Mouse (Mus musculus): Measurements from ENCODE around the gene Dcun1d4. TPM values are rescaled to one million over a fixed set of nuclear protein-coding genes. Genes with fewer than 3 reads are reported as not detected.

The Dcun1d4 gene
- polyA plus RNA-seq, 1 experiment from 2014 or later, result 46.6 TPM

DNA sequence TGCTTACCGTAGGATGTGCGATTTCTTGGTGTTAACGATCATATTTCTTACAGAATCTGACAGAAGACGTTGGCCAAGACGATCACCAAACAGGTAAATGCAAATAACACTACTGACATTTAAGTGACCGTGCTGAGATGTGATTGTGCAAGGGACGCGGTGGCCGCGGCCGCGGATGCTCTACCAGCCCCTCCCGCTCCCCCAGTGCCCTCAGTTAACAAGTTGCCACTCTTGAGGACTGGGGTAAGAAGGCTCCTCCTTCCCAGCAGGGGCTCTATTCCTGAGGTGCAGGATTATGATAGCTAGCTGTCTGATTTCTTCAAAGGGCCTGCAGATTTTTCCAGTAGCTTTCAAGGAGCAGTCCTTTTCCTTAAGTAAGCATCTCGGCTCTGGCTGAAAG, 30.3 kb downstream of the Dcun1d4 start:
- Histone ChIP-seq H3K27me3 (replicated peaks; ENCODE audit: low read depth, poor library complexity, severe bottlenecking) (no peaks in the 10 kb centered on the region), H3K27ac (replicated peaks) (no peak overlapping the region), H3K36me3 (replicated peaks) (peaks cover 45% of the 10 kb centered on the region), H3K4me1 (no peaks in the 10 kb centered on the region), H3K9me3 (no peaks in the 10 kb centered on the region), H3K4me3 (no peak overlapping the region)
- no peak for DNase-seq (ENCODE audit: low spot score)
- 93% methylated on average over 14 of the region's 14 CpGs for WGBS

DNA sequence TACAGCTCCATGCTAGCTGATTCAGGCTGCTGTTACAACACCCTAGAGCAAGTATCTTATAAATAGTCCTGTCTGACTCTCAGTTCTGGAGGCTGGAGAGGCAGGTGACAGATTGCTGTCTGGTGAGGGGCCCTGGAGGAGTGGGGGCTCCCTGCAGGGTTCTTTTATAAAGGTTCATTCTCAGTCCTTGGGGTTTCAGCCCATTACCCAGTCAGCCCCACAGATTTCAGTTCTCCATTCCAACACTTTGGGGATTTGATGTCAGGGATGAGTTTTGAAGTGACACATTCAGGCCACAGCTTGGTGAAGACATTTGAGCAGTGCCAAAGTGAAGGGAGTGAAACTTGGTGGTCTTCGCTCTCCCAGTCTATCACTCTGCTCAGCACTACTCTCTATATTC, 31.4 kb downstream of the Dcun1d4 start:
- no peaks in the 10 kb centered on the region for H3K27me3 ChIP-seq (replicated peaks; ENCODE audit: low read depth, poor library complexity, severe bottlenecking)
- 98% methylated on average over 1 of the region's 1 CpGs for whole genome bisulfite sequencing

DNA sequence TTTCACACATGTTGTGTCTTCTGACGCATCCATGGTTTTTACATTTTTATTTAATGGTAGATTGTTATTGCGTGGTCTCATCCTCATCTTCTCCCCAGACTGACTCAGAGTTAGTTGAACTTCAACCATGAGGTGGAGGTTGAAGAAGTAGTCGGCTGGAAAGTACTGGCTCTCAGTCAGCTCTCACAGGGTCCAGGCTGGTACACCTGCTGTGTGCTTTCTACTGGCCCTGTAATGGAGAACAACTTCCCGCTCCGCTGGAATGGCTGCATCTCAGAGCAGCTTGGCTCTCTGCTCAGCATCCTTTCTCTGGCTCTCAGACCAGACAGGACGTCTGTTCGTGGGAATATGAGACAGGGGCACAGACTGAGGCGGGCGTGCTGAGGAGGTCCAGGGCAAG, 31.9 kb downstream of the Dcun1d4 start:
- WGBS, result 88% methylated on average over 9 of the region's 9 CpGs
- Histone ChIP-seq H3K4me3 (no peak overlapping the region), H3K27ac (replicated peaks) (no peak overlapping the region), H3K36me3 (replicated peaks) (peaks cover 61% of the 10 kb centered on the region), H3K4me1 (no peaks in the 10 kb centered on the region), H3K27me3 (replicated peaks; ENCODE audit: low read depth, poor library complexity, severe bottlenecking) (no peaks in the 10 kb centered on the region), H3K9me3 (no peaks in the 10 kb centered on the region)
- no peak for DNase-seq (ENCODE audit: low spot score)

More for the DNA sequence above, 31.4 kb downstream of the Dcun1d4 start:
- Histone ChIP-seq H3K4me3 (no peak overlapping the region), H3K27ac (replicated peaks) (no peak overlapping the region), H3K4me1 (no peaks in the 10 kb centered on the region), H3K36me3 (replicated peaks) (peaks cover 57% of the 10 kb centered on the region), H3K9me3 (no peaks in the 10 kb centered on the region)
- DNase-seq (ENCODE audit: low spot score), result no peak

DNA sequence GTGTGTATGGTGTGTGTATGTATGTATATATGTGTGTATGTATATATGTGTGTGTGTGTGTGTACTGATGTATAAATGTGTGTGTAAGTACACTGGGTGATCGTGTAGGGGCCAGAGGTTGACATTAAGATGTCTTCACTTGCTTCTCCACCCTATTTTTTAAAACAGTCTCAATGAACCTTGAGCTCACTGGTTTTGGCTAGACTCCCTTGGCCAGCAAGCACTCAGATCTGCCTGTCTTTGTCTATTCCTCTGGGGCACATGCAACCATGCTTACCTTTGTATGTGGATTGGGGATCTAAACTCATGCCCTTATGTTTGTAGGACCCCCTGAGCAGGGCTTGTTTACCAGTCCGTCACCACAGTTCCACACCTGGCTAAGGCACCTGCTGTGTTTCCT, 33.4 kb downstream of the Dcun1d4 start:
- Histone ChIP-seq H3K36me3 (replicated peaks) (peaks cover 76% of the 10 kb centered on the region), H3K27me3 (replicated peaks; ENCODE audit: low read depth, poor library complexity, severe bottlenecking) (no peaks in the 10 kb centered on the region), H3K4me3 (no peak overlapping the region), H3K27ac (replicated peaks) (no peak overlapping the region), H3K4me1 (no peaks in the 10 kb centered on the region), H3K9me3 (no peaks in the 10 kb centered on the region)
- WGBS, result 91% methylated on average over 2 of the region's 2 CpGs
- no peak for DNase-seq (ENCODE audit: low spot score)

DNA sequence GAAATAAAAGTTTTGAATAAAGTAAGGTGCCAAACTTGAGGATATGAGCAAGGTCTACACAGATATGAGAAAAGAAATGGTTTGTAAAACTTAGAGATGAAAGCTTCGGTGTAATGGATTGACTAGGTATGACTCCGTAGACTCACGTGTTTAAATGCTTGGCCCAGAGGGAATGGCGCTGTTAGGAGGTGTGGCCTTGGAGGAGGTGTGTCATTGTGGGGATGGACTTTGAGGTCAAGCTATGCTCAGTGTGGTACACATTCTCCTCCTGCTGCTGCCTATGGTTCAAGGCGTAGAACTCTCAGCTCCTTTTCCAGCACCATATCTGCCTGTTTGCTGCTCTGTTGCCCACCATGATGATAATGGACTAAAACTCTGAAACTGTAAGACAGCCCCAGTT, 36.5 kb downstream of the Dcun1d4 start:
- H3K36me3 ChIP-seq (replicated peaks), result peaks cover 87% of the 10 kb centered on the region

DNA sequence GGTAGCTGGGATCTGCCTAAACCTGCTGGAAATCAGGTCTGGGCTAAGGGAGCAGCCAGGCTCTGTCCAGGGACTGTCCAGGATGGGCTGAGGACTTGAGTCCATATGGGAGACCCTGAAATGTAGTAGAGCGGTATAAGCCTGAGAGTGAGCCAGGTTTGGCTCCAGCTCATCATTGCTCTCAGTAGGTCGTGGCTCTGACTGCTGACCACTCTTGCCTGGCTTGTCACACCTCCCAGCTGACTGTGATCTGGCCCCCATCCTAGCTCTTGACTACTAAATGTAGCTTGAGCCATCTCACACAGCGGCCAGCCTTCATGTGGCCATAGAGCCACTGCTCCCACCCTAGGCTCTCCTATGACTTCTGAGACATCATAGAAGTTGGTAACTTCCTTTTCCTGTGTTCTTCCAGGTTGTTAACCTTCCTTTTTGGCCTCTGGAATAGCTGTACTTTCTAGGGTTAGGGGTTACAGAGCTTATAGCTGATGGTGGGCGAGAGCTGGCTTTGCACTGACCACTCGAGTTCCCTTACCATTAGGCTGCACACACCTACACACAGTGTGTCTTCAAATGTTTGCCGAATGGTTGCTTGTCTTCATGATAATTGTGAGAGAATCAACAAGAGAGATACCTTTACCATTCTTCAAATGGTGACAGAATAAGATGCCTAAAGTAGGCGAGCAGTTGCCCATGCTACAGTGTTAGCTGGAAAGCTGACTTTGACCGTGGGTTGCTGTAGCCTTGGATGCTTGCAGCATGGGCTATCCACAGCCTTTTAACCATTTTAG, 37.8 kb downstream of the Dcun1d4 start:
- no peaks in the 10 kb centered on the region for H3K4me1 ChIP-seq
- 92% methylated on average over 8 of the region's 8 CpGs for WGBS
- no peaks in the 10 kb centered on the region for H3K9me3 ChIP-seq
- no peak for DNase-seq (ENCODE audit: low spot score)
- H3K4me3 ChIP-seq, result no peak overlapping the region
- no peak overlapping the region for H3K27ac ChIP-seq (replicated peaks)
- H3K36me3 ChIP-seq (replicated peaks), result peaks cover 87% of the 10 kb centered on the region
- H3K27me3 ChIP-seq (replicated peaks; ENCODE audit: low read depth, poor library complexity, severe bottlenecking), result no peaks in the 10 kb centered on the region

More for the DNA sequence above, 36.5 kb downstream of the Dcun1d4 start:
- Histone ChIP-seq H3K27ac (replicated peaks) (no peak overlapping the region), H3K4me1 (no peaks in the 10 kb centered on the region), H3K4me3 (no peak overlapping the region), H3K27me3 (replicated peaks; ENCODE audit: low read depth, poor library complexity, severe bottlenecking) (no peaks in the 10 kb centered on the region), H3K9me3 (no peaks in the 10 kb centered on the region)
- WGBS, result 93% methylated on average over 5 of the region's 5 CpGs
- no peak for DNase-seq (ENCODE audit: low spot score)

DNA sequence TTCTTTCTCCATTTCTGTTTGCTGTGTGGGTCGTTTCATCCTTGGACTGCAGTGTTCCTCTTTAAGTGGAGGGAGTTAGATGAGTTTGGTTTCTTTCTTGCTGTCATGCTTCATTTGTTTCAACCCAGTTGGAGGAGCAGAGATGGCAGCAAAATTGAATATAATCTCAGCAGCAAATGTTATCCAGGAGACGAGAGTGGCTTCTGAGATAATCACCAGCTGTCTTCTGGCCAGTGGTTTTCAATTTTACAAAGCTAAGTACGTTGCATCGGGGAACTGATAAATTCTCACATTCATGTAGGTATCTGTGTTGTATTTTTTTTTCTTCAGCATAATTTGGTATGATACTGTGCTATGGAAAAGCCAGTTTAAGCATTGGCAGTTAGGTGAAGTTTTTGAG, 40.0 kb downstream of the Dcun1d4 start:
- Histone ChIP-seq H3K27me3 (replicated peaks; ENCODE audit: low read depth, poor library complexity, severe bottlenecking) (no peaks in the 10 kb centered on the region), H3K4me1 (no peaks in the 10 kb centered on the region), H3K9me3 (no peaks in the 10 kb centered on the region), H3K27ac (replicated peaks) (no peak overlapping the region), H3K36me3 (replicated peaks) (peaks cover 88% of the 10 kb centered on the region), H3K4me3 (no peak overlapping the region)
- WGBS, result 89% methylated on average over 4 of the region's 4 CpGs
- no peak for DNase-seq (ENCODE audit: low spot score)

DNA sequence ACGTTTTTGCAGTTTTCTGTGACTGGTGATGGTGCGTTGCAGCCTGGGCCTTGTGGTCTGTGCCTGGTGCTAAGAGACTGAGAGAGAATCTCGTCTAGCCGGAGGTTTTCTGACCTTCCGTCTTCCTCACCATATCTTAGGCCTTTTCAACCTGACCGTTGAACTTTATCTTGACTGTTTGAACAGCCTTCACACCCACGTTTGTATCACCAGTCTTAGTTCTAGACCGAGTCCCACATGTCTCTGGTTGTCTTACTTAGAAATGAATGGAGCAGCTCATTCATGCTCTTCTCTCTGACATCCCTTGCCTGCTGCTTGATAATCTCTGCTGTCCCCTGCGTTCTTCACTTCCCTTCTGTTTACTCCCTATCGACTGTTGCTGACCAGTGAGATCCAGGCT, 42.4 kb downstream of the Dcun1d4 start:
- no peaks in the 10 kb centered on the region for H3K9me3 ChIP-seq
- no peak overlapping the region for H3K27ac ChIP-seq (replicated peaks)
- H3K36me3 ChIP-seq (replicated peaks), result peaks cover 82% of the 10 kb centered on the region
- H3K4me3 ChIP-seq, result no peak overlapping the region
- H3K27me3 ChIP-seq (replicated peaks; ENCODE audit: low read depth, poor library complexity, severe bottlenecking), result no peaks in the 10 kb centered on the region
- WGBS, result 89% methylated on average over 10 of the region's 10 CpGs
- DNase-seq (ENCODE audit: low spot score), result no peak
- no peaks in the 10 kb centered on the region for H3K4me1 ChIP-seq

DNA sequence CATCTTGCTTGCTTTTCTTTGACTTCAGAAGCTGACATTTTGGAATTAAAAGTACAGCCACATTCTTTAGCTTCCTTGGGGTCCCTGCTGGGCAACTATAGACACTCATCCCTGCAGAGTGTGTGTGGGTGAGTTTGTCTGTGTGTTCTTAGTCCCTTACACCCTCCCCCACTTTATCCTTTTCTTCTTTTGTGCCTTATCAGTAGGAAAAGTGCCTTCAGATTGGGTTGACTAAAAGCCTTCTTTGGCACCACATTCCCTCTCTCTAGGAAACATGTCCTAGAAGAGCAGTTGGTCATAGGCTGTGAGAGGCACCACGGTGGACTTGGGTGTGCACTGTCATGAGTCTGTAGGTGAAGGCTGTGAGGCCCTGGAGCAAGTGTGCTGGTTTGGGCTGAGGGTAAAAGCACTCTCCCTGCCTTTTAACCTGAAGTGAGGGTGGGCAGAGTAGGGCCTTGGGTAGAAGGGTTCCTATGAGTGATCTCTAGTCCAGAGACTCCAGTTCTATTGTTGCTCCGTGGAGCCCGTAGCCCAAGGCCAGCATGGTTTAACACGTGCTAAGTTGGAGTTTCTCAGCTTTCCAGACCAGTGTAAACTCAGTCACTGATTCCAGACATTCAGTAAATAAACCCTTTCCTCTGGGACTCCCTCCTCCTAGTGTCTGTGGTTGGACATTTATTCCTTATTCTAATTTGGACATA, 43.6 kb downstream of the Dcun1d4 start:
- Histone ChIP-seq H3K4me1 (no peaks in the 10 kb centered on the region), H3K27me3 (replicated peaks; ENCODE audit: low read depth, poor library complexity, severe bottlenecking) (no peaks in the 10 kb centered on the region), H3K4me3 (no peak overlapping the region), H3K27ac (replicated peaks) (no peak overlapping the region), H3K9me3 (no peaks in the 10 kb centered on the region), H3K36me3 (replicated peaks) (peaks cover 81% of the 10 kb centered on the region)
- 80% methylated on average over 4 of the region's 4 CpGs for WGBS
- DNase-seq (ENCODE audit: low spot score), result no peak

DNA sequence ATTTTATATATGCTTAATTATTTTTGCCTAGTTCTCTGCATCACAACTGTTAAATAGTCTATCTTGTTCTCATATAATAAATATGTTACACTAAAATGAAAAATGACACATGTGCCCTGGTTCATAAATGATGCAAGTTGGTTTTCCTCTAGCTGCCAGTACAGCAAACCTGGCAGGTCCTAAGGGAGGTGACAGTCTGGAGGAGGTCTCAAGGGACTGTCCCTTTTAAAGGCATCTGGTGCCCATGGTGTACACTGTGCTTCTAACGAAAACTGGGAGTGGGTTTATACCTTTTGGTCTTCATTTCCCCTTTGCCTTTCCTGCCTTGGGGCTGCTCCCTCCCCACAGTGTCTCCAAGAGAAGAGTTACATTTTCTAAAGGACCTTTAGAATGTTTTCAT, 51.4 kb downstream of the Dcun1d4 start:
- H3K4me3 ChIP-seq, result no peak overlapping the region
- no peaks in the 10 kb centered on the region for H3K9me3 ChIP-seq
- no peaks in the 10 kb centered on the region for H3K4me1 ChIP-seq
- WGBS, result 85% methylated on average over 1 of the region's 1 CpGs
- H3K27me3 ChIP-seq (replicated peaks; ENCODE audit: low read depth, poor library complexity, severe bottlenecking), result no peaks in the 10 kb centered on the region
- peaks cover 84% of the 10 kb centered on the region for H3K36me3 ChIP-seq (replicated peaks)
- H3K27ac ChIP-seq (replicated peaks), result no peak overlapping the region
- no peak for DNase-seq (ENCODE audit: low spot score)

DNA sequence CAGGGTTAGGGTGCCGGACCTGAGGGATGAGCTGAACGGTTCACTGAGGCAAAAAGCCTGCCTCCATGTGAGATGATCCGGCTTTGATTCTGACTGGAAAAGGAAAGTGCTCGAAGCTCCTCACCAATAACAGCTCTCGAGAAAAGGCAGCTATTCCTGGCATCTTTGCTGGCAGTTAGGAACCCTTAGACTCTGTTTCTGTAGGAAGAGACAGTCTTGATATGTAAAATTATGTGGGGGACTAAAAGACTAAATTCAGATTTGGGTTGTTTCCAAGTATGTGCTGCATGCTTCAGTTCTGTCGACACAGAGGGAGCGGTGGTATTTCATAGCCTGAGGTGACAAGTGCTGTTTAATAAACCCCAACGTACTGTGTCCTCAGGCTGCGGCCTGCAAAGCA, 52.1 kb downstream of the Dcun1d4 start:
- H3K27me3 ChIP-seq (replicated peaks; ENCODE audit: low read depth, poor library complexity, severe bottlenecking), result no peaks in the 10 kb centered on the region
- no peaks in the 10 kb centered on the region for H3K4me1 ChIP-seq
- peaks cover 87% of the 10 kb centered on the region for H3K36me3 ChIP-seq (replicated peaks)
- DNase-seq (ENCODE audit: low spot score), result no peak
- no peak overlapping the region for H3K4me3 ChIP-seq
- 86% methylated on average over 9 of the region's 9 CpGs for WGBS
- H3K27ac ChIP-seq (replicated peaks), result no peak overlapping the region
- no peaks in the 10 kb centered on the region for H3K9me3 ChIP-seq

DNA sequence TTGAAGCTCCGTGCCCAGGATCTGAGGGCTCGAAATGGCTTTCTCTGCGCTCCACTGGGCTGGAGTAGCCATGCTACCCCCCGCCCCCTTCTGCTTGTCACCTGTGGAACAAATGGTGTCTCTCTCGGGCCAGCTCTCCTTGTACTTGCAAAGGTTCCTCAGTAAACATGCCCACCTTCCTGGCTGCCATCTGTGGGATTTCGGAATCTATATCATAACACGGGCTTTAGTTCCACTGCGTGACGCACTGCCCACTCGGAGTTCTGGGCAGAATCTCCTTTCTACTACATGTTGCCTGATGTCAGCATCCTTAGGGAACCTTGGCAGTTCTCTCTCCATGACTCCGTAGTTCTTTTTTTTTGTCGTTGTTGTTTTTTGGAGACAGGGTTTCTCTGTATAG, 56.9 kb downstream of the Dcun1d4 start:
- Histone ChIP-seq H3K36me3 (replicated peaks) (peaks cover 72% of the 10 kb centered on the region), H3K27ac (replicated peaks) (no peak overlapping the region), H3K4me3 (no peak overlapping the region), H3K4me1 (no peaks in the 10 kb centered on the region), H3K9me3 (no peaks in the 10 kb centered on the region), H3K27me3 (replicated peaks; ENCODE audit: low read depth, poor library complexity, severe bottlenecking) (no peaks in the 10 kb centered on the region)
- 91% methylated on average over 12 of the region's 12 CpGs for WGBS
- DNase-seq (ENCODE audit: low spot score), result no peak
